Mouse (Mus musculus): Measurements from ENCODE around the gene Ccdc154. TPM values are rescaled to one million over a fixed set of nuclear protein-coding genes. Genes with fewer than 3 reads are reported as not detected.

Gene Ccdc154
- total RNA-seq, 4 experiments from 2014 or later = not detected

DNA sequence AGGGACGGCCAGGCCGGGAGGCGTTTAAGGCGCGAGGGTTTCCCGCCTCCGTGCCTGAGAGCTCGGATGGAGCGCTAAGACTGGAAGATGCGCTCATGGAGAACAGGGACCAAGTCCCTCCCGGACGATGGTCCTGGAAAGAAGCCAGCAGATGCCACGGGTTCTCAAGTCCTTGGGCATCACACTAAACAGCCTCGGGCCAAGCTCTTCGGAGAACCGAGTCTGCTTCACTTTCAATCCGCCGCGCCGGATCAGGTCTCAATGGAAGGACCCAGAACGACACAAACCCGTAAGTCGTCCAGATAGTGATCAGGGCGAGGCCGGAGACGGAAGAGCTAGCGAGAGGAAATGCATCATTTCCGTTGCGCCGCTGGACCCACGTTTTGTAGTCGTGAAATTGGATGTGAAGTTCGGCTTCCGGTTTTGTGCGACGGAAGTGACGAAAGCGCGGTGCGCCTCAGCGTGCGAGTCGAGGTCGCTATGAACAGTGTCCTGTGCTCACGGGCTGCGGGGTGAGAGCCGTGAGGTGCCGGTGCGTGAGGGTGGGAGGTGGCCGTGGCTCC lies 21.9 kb downstream of the Ccdc154 start, which contains the start of gene BC003965:
Gene BC003965, plus strand, starts transcription at position 426 of the 563 bp plus-strand sequence.
- peak; percentile 95 to 99 for DNase-seq (ENCODE audit: low spot score in 2 of 2)

DNA sequence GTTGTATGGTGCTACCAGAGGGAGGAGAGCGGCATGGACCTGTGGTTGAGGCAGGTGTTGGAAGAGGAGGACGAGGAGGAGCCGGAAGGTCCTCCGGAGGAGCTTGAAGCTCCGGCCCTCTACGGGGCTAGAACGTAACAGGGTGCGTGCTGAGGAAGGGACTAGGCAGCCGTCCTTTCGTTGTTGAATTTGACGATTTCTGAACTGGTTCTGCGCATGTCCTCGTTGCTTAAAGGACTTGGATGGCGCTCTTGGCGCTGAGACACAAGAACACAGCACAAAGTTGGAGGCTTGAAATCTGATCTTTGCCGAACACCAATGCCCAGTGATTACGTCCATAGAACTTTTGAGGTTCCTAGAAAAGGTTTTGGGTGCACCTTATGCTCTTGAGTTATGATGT lies 22.7 kb downstream of the Ccdc154 start:
- no peak for DNase-seq (ENCODE audit: low spot score in 2 of 2)

DNA sequence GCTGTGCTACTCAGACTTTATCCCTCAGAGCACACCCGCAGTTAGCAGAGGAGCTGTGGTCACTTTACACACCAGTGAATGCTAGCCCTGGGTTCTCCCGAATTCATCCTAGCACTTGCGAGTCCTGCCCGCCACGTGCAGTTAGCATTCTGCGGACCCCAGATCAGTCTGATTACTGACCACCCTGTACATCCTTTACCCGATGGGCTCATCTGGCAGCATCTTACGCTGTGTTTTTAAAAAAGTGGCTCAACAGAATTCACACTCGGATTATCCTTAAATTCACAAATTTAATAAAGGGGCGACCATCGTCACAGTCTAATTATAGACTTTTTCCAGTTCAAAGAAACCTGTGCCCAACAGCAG lies 25.5 kb downstream of the Ccdc154 start:
- no peak for DNase-seq (ENCODE audit: low spot score in 2 of 2)

DNA sequence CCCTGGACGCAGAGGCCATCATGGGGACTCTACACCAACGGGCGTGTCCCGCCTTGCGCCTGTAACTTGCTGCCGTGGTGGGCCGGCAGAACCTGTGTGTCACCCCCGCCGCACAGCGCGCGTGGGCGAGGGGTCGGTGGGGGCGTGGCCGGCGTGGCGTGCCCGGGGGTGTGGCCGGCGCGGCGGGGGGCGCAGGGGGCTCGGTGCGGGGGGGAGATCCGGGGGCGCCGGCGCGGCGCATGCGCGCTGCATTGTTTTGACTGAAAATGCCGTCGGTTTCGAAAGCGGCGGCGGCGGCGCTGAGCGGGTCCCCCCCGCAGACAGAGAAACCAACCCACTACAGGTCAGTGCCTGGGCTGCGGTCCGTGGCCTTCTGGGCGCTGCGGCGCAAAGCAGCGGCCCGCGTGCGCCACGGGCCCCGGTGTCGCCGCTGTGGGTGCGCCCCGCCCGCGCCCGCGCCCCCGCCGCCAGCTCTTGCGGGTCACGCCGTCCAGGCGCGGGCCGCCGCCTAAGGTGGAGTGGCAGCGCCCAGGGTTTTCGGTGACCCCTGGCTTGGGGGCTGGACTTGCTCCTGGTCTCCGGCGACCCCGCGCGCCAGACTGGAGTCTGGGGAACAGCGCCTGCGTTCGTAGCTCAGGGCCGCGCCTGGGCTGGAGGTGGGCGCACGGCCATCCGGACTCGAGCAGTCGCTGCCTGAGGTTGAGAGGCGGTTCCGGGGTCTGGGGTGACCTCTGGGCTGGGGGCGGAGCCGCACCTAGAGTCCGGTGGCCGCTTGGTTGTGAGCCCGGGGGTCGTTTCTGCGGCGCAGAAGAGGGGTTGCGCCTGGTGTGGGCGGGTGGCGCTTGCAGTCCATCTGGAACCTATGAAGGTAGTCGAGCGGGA lies 26.1 kb downstream of the Ccdc154 start, which contains the start of gene Unkl:
Gene Unkl, plus strand, starts transcription at position 248 of the 882 bp plus-strand sequence.
- DNase-seq (ENCODE audit: low spot score in 2 of 2) = peak; percentile 51 to 58

DNA sequence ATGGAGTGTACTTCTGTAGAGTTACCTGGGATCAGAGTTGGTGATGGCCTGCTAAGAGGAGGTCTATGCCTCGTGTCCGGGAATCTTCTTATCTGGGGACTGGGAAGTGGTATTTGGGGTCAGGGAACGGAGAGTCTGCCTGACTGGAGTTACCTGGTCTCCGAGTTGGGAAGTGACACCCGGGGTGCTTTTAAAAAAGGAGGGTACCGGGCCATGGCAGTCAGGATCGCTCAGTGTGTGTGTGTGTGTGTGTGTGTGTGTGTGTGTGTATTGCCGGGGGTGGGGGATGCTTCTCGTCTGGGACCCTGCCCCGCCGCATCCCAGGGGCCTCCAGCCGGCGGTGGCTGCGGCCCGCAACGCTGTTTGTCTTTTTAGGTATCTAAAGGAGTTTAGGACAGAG lies 26.8 kb downstream of the Ccdc154 start:
- no peak for DNase-seq (ENCODE audit: low spot score in 2 of 2)

DNA sequence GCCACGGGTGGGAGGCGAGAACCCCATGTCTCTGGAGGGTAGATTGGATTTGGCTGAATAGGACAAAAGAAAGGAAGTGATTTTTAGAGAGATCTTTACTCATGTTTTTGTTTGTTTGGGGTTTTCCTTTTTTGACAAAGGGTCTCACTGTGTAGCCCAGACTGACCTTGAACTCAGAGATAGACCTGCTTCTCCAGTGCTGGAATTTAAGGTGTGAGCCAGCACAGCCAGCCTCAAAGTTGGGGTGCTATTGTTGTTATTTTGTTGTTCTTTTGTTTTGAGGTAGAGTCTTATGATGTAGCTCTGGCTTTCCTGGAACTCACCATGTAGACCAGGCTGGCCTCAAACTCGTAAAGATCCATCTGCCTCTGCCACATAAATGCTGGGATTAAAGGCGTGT lies 40.1 kb downstream of the Ccdc154 start:
- DNase-seq (ENCODE audit: low spot score in 2 of 2) = no peak

DNA sequence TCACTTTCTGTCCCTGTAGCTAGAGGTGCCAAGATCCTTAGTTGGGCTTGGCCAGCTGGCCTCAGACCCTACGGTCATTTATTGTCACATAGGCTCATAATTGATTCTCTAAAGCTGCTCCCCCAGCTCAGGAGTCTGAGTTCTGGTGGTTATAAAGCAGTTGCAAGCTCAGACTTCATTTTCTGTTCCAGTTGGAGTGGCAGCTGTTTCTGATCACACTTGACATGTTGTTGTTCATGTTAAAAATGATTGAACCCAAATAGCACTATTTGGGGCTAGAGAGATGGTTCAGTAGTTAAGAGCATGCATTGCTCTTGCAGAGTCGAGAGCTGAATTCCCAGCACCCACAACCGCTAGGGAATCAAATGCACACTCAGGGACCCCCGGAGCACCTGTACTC lies 47.7 kb downstream of the Ccdc154 start:
- no peak for DNase-seq (ENCODE audit: low spot score in 2 of 2)

DNA sequence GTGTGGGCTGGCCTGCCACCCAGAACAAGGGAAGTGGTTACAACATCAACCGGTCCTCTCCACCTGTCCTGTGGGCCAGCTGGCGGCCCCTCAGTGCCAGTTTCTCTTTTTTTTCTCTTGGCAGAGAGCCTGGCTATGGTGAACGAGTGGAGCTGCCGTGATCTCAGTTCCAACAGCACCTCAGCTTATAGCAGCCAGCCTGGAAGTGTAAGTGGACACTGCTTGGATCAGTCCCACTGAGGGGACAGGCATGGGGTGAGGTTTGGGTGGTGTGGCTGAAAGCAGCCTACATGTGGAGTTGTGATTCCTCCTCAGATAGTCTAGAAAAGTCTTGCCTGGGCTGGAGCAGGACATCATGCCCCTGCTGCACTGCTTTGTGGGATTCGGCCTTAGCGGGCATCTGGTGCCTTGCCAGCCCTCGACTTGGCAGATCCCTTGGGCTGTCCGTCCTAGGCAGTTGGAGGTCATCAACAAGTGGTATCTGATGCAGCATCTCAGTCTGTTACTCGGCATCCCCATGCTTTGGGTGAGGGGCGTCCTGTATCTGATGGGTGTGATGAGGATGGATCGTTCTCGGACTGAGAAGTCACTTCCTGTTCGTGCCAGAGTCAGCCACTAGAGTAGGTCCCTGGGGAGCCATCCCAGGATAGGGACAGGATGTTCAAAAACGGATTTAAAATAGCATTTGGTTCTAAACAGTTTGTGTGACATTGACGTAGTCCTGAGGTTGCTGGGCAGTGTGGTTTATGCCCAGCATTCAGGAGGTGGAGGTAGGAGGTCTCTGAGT lies 48.6 kb downstream of the Ccdc154 start:
- DNase-seq (ENCODE audit: low spot score in 2 of 2) = no peak

DNA sequence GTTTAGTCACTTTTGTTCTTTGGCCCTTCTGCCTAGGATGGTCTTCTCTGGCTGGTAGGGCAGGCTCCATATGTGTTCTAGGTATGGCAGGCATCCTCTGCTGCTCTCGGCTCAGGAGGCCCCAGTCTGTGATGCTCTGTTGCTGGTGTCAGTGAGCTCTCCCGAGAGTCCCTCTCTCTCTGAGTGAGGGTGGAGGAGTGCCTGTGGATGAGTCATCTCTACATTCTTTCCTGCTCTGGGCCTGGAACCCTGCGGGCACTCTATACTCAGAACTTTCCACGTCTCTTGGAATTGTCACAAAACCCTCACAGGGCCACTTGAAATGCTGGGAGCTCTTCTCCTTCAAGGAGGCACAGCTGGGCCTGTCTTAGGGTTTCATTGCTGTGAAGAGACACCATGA lies 49.4 kb downstream of the Ccdc154 start:
- no peak for DNase-seq (ENCODE audit: low spot score in 2 of 2)

DNA sequence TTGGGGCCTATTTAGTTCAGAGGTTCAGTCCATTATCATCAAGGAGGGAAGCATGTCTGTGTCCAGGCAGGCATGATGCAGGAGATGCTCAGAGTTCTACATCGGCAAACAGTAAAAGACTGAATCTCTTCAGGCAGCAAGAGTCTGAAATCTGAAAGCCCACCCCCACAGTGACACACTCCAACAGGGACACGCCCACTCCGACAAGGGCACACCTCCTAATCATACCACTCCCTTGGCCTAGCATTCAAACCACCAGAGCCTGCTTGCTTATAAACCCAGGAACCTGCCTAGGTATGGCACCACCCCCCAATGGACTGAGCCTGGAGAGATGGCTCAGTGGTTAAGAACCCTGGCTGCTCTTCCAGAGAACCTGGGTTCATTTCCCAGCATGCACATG lies 53.2 kb downstream of the Ccdc154 start:
- no peak for DNase-seq (ENCODE audit: low spot score in 2 of 2)

DNA sequence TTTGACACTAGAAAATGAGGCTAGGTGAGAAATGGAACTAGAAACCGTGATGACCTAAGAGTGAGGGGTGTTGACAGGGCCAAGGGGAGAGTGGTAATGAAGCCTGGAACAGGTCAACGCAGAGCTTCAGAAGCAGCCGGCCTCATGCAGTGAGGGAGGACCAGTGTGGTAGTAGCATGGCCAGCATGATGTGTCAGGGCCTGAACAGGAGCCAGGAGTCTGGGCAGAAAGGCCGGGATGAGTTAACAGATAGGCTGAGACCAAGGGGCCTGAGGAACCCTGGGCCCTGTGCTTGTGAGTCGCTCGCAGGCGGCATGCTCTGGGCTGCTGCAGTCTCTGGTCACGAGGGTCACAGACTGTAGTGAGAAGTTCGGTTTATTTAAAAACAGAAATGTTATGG lies 56.7 kb downstream of the Ccdc154 start:
- no peak for DNase-seq (ENCODE audit: low spot score in 2 of 2)

DNA sequence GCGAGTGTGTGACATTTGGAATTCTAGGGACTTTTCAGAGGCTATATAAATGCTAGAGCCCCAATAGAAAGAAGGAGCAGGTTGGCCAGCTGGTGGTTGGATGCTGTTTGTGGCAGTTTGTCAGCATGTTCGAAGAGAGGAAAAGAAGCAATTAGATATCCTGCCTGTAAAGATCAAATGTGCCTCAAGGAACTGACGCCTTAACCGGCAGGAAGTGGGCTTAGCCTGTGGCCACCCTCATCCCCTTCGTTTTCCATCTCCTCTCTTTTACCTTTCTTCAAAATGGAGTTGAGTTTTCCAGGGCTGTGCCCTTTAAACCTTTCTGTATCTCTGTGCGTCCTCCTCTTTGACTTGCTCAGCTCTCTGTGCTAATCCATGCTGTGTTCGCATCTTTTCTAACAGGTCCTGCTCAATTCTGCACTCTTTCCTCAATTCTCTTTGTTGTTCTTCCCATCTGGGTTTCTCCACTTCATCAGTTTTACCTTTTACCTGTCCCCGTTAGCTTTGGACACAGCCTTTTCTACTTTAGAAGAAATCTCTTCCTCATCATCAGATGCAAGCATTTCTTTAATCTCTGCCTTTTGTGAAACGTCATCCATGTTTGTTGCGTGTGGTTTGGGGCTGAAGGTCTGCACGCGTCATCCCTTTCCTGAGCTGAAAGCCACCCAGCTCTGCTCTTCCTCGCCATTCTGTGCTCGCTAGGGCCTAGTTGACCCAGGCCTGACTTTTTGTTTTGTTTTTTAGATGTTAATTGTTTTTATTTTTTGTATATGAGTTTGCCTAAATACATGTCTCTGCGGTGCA lies 57.4 kb downstream of the Ccdc154 start:
- DNase-seq (ENCODE audit: low spot score in 2 of 2) = no peak

DNA sequence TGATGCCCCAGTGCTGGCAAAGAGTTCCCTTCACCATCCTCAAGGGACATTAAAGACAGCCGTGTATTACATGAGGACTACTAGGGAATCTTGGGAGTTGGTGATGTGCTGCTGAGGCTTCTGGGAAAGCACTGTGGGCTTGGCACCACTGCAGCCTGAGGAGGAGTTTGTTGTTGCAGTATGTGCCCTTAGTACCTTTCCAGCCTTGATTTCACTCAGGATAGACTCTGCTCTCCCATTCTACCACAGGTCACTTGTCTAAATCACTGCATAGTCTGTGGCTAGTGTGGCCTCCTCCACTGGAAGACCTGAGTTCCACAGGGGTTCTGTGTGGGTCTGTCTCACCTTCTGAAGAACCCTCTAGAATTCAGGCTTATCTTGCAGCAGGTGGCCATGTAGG lies 58.5 kb downstream of the Ccdc154 start:
- no peak for DNase-seq (ENCODE audit: low spot score in 2 of 2)

Other genes starting within 250 kb of the Ccdc154 start
- 100 to 1,000 TPM; 348 to 379 (median 363) TPM for gene Mapk8ip3, start 225.5 kb upstream of the Ccdc154 start, total RNA-seq (2022)
- gene Jpt2, start 201.8 kb upstream of the Ccdc154 start, total RNA-seq (2022) = 1 to 10 TPM; 5.4 to 7.7 (median 7.0) TPM
- 10 to 100 TPM; 25.7 to 28.9 (median 26.7) TPM for gene Cramp1l, start 146.7 kb upstream of the Ccdc154 start, total RNA-seq (2022)
- gene Ift140, start 146.4 kb upstream of the Ccdc154 start, total RNA-seq (2022) = 10 to 100 TPM; 17.4 to 21.5 (median 20.3) TPM
- gene Tmem204, start 78.9 kb upstream of the Ccdc154 start, total RNA-seq (2022) = 10 to 100 TPM in 3 of 4 experiments, 1 to 10 TPM in 1; 7.5 to 11.2 (median 10.6) TPM
- gene Telo2, start 46.5 kb upstream of the Ccdc154 start, total RNA-seq (2022) = 10 to 100 TPM; 22.6 to 34.6 (median 28.6) TPM
- under 1 TPM; 0.65 to 0.96 (median 0.75) TPM for gene Ptx4, start 41.7 kb upstream of the Ccdc154 start, total RNA-seq (2022)
- gene Clcn7, start 29.1 kb upstream of the Ccdc154 start, total RNA-seq (2022) = 10 to 100 TPM; 50.0 to 54.5 (median 51.1) TPM
- under 1 TPM in 1 of 4 experiments, not detected in 3; 0.42 TPM for gene Gm38655, start 13.0 kb downstream of the Ccdc154 start, total RNA-seq (2022)
- 10 to 100 TPM; 17.7 to 19.9 (median 19.6) TPM for gene BC003965, start 22.1 kb downstream of the Ccdc154 start, total RNA-seq (2022)
- gene Unkl, start 25.9 kb downstream of the Ccdc154 start, total RNA-seq (2022) = 10 to 100 TPM; 37.0 to 40.0 (median 37.8) TPM
- 10 to 100 TPM; 73.0 to 83.6 (median 76.1) TPM for gene Gnptg, start 77.7 kb downstream of the Ccdc154 start, total RNA-seq (2022)
- gene Tsr3, start 77.7 kb downstream of the Ccdc154 start, total RNA-seq (2022) = 10 to 100 TPM; 18.4 to 26.5 (median 24.7) TPM
- gene Baiap3, start 93.9 kb downstream of the Ccdc154 start, total RNA-seq (2022) = 10 to 100 TPM; 14.5 to 33.9 (median 31.2) TPM
- gene Ube2i, start 112.2 kb downstream of the Ccdc154 start, total RNA-seq (2022) = 100 to 1,000 TPM; 228 to 239 (median 235) TPM
- gene Prss34, start 135.9 kb downstream of the Ccdc154 start, total RNA-seq (2022) = not detected
- not detected for gene Prss28, start 146.2 kb downstream of the Ccdc154 start, total RNA-seq (2022)
- gene Prss29, start 156.2 kb downstream of the Ccdc154 start, total RNA-seq (2022) = not detected
- not detected for gene Tpsab1, start 183.1 kb downstream of the Ccdc154 start, total RNA-seq (2022)
- gene Tpsb2, start 203.8 kb downstream of the Ccdc154 start, total RNA-seq (2022) = not detected
- gene Tpsg1, start 206.8 kb downstream of the Ccdc154 start, total RNA-seq (2022) = not detected

Measured in left cerebral cortex, adult 8-10 months (tissue).